Mouse (Mus musculus) thymus, postnatal 14 days (tissue): ENCODE results near the gene BC048403.
A peak's percentile ranks its signal among the peaks of the same experiment; 100 is the strongest.

ENCODE experiments used
- DNase-seq: peaks from one replicate; pipeline ENCODE4 v3.0.0; 2021

BC048403 gene

GRCm38 (mm10) chr10:121759095-121759494, 19.4 kb downstream of the BC048403 start:
- no peak for DNase-seq

DNA sequence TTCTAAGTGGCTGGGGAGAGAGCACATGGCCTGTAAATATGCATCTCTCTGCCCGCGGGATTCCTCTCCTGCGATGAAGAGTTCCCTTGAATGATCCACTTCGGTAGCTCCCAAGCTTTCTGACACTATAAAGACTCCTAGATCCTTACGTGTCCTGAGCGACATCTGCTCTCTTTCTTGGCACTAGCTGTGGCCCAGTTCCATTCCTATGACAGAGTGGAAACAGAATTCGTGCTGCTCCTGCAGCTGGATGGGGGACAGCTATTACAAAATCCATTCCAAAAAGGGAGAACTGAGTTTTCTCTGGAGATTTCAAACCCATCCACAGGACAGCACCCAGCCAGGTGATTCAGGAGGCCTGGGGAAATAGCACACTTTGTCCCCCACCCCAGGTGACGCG, 22.4 kb downstream of the BC048403 start:
- no peak for DNase-seq

GRCm38 (mm10) chr10:121763191-121763590, 23.5 kb downstream of the BC048403 start:
- DNase-seq, result no peak

- no peak for DNase-seq
Measured at GRCm38 (mm10) chr10:121764469-121765173, 24.9 kb downstream of the BC048403 start.

- DNase-seq, result no peak
Measured at GRCm38 (mm10) chr10:121765174-121766057, 25.7 kb downstream of the BC048403 start.

DNA sequence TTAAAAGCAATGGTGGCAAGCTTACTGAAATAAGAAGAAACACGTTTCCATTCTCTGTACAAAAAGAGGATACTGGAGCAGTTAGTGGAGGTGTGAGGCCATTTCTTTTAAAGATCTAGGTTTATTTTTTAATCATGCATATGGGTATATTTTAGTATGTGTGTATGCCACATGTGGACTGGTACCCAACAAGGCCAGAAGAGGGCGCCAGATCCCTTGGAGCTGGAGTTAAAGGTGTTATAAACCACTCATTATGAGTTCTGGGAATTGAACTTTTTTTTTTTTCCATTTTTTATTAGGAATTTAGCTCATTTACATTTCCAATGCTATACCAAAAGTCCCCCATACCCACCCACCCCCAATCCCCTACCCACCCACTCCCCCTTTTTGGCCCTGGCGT, 27.6 kb downstream of the BC048403 start:
- peak; percentile 24 for DNase-seq

- no peak for DNase-seq
Measured at GRCm38 (mm10) chr10:121769711-121770110, 30.0 kb downstream of the BC048403 start.

DNA sequence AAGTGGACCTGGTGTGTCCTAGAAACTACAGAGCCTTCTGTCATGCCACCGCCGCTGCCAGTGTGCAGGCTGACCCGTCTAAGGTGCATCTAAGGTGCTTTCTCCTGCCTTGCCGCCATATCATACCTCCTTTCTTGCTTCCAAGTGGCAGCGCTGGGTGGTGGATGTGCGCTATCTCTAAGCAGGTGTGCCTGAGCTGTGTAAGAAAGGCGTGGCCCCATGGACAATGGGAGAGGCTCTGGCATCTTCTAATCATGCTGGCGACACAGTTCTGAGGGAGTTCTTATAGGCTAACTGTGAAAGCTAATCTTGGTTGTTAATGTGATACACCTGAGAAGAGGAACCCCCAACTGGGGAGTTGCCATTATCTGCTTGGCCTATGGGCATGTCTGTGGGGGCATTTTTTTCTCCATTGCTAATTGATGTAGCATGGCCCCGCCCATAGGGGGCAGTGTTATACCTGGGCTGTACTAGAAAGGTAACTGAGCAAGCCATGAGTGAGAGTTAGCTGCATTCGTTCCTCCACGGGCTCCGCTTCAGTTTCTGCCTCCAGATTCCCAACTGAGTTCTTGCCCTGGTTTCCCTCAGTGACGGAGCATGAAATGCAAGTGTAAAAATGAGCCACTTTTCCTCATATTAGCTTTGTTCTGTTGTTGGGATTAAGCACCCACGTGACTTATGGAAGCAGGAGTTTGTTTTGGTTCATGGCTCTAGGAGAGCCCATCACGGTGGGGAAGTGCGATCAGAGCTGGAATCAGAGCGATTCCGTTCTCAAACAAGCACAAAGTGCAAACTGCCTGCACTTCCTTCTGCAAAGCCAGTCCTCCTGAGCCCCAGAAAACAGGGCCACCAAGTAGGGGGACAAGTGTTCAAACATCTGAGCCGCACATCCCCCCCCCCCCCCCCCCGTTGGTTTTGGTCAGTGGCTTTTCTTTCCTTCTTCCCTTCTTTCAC, 31.2 kb downstream of the BC048403 start:
- DNase-seq, result peak; percentile 30

DNA sequence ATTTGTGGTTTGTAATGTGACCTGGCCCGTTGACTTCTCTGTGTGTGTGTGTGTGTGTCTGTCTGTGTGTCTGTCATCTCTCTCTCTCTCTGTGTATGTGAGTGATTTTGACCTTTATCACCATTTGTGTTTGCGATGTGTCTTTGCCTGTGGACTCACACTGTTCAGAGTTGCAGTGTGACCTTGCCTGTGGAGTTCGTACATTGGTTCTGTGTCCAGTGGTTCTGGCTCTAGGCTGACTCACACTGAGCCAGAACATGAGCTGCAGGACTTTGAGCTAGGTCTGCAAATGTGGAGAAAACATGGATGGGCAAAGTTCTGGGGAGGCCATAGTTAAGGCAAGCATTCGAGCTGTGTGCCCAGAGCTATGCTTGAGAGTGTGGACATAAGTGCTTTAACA, 34.1 kb downstream of the BC048403 start:
- DNase-seq, result no peak

DNA sequence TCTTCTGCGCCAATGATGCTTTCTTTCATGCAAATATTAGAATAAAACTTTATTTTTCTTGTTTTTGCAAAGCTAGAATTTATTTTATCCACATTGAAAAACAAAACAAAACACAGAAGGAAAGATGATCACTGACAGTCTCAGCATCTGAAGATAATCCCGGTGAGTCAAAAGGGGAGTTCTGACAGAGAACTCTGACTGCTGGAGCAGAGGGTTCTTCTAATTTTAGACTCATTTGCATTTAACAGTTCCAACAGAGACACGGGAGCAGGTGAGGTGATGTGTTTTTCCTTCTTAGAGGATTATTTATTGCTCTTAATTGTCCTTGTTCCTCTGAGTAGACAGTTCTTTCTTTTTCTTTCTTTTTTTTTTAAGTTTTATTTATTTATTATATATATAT, 36.3 kb downstream of the BC048403 start:
- DNase-seq, result no peak

- peak; percentile 15 for DNase-seq
Measured at GRCm38 (mm10) chr10:121781159-121781558, 41.4 kb downstream of the BC048403 start.

- DNase-seq, result no peak
Measured at GRCm38 (mm10) chr10:121788536-121788935, 48.8 kb downstream of the BC048403 start.

- no peak for DNase-seq
Measured at GRCm38 (mm10) chr10:121790078-121790477, 50.3 kb downstream of the BC048403 start.

DNA sequence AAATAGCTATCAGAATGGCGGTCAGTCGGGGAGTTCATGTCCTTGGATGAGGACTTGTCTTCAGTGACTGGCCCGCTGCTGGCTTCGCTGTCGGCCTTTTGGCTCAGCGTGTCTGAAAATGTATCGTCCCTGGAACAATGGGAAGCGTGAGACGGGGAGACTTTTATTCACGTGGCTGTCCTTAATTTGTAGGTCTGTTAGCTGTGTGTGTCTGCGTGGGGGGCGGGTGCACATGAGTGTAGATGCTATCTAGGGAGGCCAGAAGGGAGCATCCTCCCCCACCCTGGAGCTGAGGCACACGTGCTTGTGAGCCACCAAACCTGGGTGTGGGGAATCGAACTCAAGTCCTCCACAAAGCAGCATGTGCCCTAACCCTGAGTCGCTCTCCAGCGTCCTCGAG, 52.9 kb downstream of the BC048403 start:
- no peak for DNase-seq

- DNase-seq, result no peak
Measured at GRCm38 (mm10) chr10:121794486-121794885, 54.7 kb downstream of the BC048403 start.

GRCm38 (mm10) chr10:121796027-121796802, 56.5 kb downstream of the BC048403 start:
- no peak for DNase-seq

- DNase-seq, result no peak
Measured at GRCm38 (mm10) chr10:121800041-121800440, 60.3 kb downstream of the BC048403 start.
